Mouse (Mus musculus): ENCODE measurements around the gene Amelx. TPM values are rescaled to one million over a fixed set of nuclear protein-coding genes. Genes with fewer than 3 reads are reported as not detected.

Gene Amelx
- polyA plus RNA-seq, 1 experiment from 2014 or later: not detected

Other genes starting within 250 kb of the Amelx start
- gene Hccs, start 133.2 kb upstream of the Amelx start, polyA plus RNA-seq (2015; fragmentation: Nextera tagmentation; extraction: Ambion mirVana): 29.9 and 30.9 TPM in 2 replicates